Mouse (Mus musculus): ENCODE results near the gene Tyw1. TPM values are rescaled to one million over a fixed set of nuclear protein-coding genes. Genes with fewer than 3 reads are reported as not detected.

Gene Tyw1
- polyA plus RNA-seq, 1 experiment from 2014 or later, result 32.9 TPM

DNA sequence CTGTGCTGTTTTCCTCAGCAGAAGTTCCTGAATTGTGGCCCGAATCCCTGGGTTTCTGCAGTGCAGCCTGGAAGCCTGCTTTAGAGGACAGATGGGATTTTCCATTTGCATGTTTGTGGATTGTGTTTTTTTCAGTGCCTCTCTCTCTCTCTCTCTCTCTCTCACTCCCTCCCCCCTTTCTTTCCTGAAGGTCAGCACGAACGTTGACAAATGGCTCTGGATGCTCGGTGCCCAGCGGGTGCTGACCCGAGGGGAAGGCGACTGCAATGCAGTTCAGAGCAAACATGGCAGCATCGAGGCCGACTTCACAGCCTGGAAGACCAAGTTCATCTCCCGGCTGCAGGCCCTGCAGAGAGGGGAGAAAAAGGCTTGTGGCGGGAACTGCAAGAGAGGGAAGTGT lies 13.6 kb downstream of the Tyw1 start:
- Histone ChIP-seq H3K27me3 (ENCODE audit: insufficient read depth, poor library complexity, severe bottlenecking) (no peaks in the 10 kb centered on the region), H3K4me1 (replicated peaks) (no peaks in the 10 kb centered on the region), H3K27ac (no peak overlapping the region), H3K9me3 (no peaks in the 10 kb centered on the region), H3K4me3 (no peak overlapping the region), H3K36me3 (peaks cover 99% of the 10 kb centered on the region)
- 84% methylated on average over 11 of the region's 11 CpGs for WGBS
- no peak for DNase-seq (ENCODE audit: low spot score)

DNA sequence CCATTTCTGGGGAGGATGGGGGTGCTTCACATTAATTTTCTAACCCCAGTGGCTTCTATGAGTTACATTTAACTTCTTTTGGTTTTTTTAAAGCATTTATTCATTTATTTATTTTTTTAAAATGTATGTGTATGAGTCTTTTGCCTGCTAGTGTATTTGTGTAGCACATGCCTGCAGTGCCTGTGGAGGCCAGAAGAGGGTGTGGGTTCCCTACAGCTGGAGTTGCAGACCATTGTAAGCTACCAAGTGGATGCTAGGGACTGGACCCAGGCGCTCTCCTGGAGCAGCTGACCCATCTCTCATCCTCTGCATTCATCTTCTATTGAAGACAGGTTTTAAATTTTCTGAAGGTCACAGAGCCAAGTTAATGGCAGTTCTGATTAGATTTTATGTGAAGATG lies 16.9 kb downstream of the Tyw1 start:
- no peaks in the 10 kb centered on the region for H3K4me1 ChIP-seq (replicated peaks)
- peaks cover 92% of the 10 kb centered on the region for H3K36me3 ChIP-seq
- H3K4me3 ChIP-seq, result no peak overlapping the region
- H3K27me3 ChIP-seq (ENCODE audit: insufficient read depth, poor library complexity, severe bottlenecking), result no peaks in the 10 kb centered on the region
- H3K9me3 ChIP-seq, result no peaks in the 10 kb centered on the region
- 96% methylated on average over 1 of the region's 1 CpGs for WGBS
- no peak overlapping the region for H3K27ac ChIP-seq
- DNase-seq (ENCODE audit: low spot score), result no peak

DNA sequence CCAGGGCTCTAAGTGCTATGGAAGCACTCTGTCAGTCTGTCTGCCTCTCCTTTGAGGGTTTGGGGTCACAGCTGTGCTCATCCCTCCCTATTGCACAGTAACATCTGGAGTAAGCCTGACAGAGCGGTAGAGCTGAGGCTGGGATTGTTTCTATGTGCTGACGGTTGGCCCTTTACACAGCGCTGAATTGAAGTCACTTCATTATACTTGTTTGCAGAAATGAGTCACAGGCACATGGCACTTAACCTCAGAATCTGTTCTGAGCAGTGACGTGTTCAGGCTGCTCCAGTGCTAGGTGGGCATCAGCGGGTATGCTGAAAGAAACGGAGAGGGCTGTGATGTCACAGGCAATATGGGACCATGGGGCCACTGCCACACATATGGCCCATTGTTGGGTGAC lies 17.6 kb downstream of the Tyw1 start:
- no peaks in the 10 kb centered on the region for H3K9me3 ChIP-seq
- peaks cover 92% of the 10 kb centered on the region for H3K36me3 ChIP-seq
- 96% methylated on average over 6 of the region's 6 CpGs for WGBS
- H3K27ac ChIP-seq, result no peak overlapping the region
- no peaks in the 10 kb centered on the region for H3K27me3 ChIP-seq (ENCODE audit: insufficient read depth, poor library complexity, severe bottlenecking)
- H3K4me1 ChIP-seq (replicated peaks), result no peaks in the 10 kb centered on the region
- H3K4me3 ChIP-seq, result no peak overlapping the region
- DNase-seq (ENCODE audit: low spot score), result no peak

DNA sequence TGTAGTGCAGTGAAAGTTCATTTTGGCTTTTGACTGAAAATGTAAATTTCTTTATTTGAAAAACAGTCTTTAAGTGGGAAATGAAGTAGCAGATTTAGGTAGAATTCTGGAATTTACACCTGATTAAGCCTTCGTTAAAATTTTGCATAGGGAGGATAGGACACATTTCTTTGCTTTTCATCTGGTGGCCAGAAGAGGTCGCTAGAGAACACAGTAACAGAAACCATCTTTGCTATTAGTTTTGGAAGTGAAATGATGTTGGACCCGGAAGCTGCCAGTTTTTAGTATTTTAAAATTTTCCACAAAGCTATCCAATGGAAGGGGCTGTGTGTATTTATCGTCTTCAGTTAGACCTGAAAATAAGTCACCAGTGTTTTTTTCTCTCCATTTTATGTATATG lies 20.1 kb downstream of the Tyw1 start:
- Histone ChIP-seq H3K4me1 (replicated peaks) (no peaks in the 10 kb centered on the region), H3K27ac (no peak overlapping the region), H3K36me3 (peaks cover 92% of the 10 kb centered on the region), H3K9me3 (no peaks in the 10 kb centered on the region), H3K4me3 (no peak overlapping the region), H3K27me3 (ENCODE audit: insufficient read depth, poor library complexity, severe bottlenecking) (no peaks in the 10 kb centered on the region)
- no peak for DNase-seq (ENCODE audit: low spot score)
- WGBS, result 60% methylated on average over 4 of the region's 4 CpGs

DNA sequence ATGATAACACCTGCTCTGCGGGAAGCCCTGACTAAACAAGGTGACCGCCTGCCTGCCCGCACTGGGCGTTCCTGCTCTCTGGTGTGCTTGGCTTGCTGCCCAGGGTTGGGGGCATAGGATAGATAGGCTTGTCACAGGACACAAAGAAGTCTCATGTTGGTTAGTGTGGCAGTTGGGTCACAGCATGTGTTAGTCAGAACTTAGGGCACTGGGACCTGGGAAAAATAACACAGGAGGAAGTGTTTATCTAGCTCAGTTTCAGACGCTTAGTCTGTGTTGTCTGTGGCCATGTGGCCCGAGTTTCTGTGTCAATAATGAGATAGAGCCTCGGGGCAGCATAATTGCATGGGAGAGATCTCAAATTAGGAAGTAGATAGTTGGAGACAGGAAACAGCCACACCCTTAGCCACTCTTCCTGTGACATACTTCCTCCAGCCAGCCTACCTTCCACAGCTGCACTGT lies 22.6 kb downstream of the Tyw1 start:
- 91% methylated on average over 7 of the region's 7 CpGs for WGBS
- H3K27me3 ChIP-seq (ENCODE audit: insufficient read depth, poor library complexity, severe bottlenecking), result no peaks in the 10 kb centered on the region
- H3K27ac ChIP-seq, result no peak overlapping the region
- no peaks in the 10 kb centered on the region for H3K4me1 ChIP-seq (replicated peaks)
- H3K9me3 ChIP-seq, result no peaks in the 10 kb centered on the region; the same call in 1 of the 2 replicates
- H3K4me3 ChIP-seq, result no peak overlapping the region
- peaks cover 92% of the 10 kb centered on the region for H3K36me3 ChIP-seq
- DNase-seq (ENCODE audit: low spot score), result no peak

DNA sequence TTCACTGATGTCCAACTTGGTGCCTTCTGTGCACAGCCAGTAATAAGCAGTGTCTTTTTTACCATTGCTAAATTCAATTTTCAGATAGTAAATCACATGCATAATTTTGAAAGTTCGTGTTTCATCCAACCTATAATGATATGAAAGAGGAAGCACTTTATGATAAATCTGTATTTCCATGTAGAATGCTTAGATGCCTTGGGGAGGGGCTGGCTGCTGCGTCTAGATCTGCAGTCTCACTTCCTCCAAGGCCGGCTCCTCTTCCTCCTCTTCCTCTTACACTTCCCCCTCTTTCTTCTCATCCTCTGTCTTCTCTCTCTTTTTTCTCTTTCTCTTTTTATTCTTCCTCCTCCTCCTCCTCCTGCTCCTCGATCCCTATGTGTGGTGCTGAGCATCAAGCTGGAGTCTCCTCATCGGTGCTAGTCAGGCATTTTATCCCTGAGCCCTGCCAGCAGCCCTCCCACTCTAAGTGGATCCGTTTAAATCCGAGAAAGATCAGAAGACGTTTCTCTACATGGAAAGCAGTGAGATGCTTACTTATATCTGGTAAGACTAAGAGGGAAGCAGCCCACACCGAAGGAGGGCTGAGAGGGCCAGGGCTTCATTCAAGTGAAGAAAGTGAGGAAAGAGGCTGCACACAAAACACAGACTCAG lies 27.8 kb downstream of the Tyw1 start:
- peaks cover 9% of the 10 kb centered on the region; the same call in 1 of the 2 replicates for H3K9me3 ChIP-seq
- no peaks in the 10 kb centered on the region for H3K27me3 ChIP-seq (ENCODE audit: insufficient read depth, poor library complexity, severe bottlenecking)
- 96% methylated on average over 9 of the region's 9 CpGs for WGBS
- H3K4me3 ChIP-seq, result no peak overlapping the region
- no peak for DNase-seq (ENCODE audit: low spot score)
- H3K36me3 ChIP-seq, result peaks cover 99% of the 10 kb centered on the region
- H3K4me1 ChIP-seq (replicated peaks), result no peaks in the 10 kb centered on the region
- no peak overlapping the region for H3K27ac ChIP-seq

DNA sequence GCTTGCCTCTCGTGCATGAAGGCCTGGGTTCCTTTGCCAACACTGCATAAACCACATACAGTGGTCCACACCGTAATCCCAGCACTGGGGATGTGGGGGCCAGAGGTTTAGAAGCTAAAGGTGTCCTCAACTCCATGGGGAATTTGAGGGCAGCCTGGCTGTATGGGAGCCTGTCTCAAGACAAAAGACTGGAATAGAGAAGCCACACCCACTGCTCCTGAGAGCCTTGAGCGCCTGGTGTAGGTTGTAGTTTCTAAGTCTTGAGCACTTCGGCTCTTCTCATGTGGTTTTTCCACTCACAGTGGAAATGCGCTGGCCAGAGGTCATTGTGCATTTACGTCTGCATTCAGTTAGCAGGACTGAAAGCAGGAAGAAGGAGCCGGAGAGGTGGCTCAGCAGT lies 32.7 kb downstream of the Tyw1 start:
- peaks cover 98% of the 10 kb centered on the region for H3K36me3 ChIP-seq
- no peaks in the 10 kb centered on the region for H3K27me3 ChIP-seq (ENCODE audit: insufficient read depth, poor library complexity, severe bottlenecking)
- no peaks in the 10 kb centered on the region for H3K4me1 ChIP-seq (replicated peaks)
- WGBS, result 94% methylated on average over 7 of the region's 7 CpGs
- no peak for DNase-seq (ENCODE audit: low spot score)
- peaks cover 11% of the 10 kb centered on the region; the same call in 1 of the 2 replicates for H3K9me3 ChIP-seq
- no peak overlapping the region for H3K27ac ChIP-seq
- no peak overlapping the region for H3K4me3 ChIP-seq

DNA sequence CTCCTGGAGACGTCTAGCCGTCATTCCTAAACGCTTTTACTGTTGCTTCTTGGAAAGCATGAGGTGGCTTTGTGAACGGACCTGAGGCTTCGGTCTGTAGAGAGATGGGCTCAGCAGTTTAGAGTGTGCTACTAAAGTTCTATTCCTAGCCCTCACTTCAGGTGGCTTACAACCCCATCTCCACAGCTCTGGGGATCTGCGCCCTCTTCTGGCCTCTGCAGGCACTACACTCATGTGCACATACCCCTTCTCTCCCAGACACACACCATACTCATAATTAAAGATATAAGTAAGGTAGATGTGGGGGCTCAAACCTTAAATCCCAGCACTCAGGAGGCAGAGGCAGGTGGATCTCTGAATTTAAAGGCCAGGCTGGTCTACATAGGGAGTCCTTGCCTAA lies 34.8 kb downstream of the Tyw1 start:
- Histone ChIP-seq H3K36me3 (peaks cover 95% of the 10 kb centered on the region), H3K27ac (no peak overlapping the region), H3K4me3 (no peak overlapping the region), H3K4me1 (replicated peaks) (no peaks in the 10 kb centered on the region), H3K9me3 (peaks cover 3% of the 10 kb centered on the region; the same call in 1 of the 2 replicates), H3K27me3 (ENCODE audit: insufficient read depth, poor library complexity, severe bottlenecking) (no peaks in the 10 kb centered on the region)
- WGBS, result 98% methylated on average over 6 of the region's 6 CpGs
- no peak for DNase-seq (ENCODE audit: low spot score)

DNA sequence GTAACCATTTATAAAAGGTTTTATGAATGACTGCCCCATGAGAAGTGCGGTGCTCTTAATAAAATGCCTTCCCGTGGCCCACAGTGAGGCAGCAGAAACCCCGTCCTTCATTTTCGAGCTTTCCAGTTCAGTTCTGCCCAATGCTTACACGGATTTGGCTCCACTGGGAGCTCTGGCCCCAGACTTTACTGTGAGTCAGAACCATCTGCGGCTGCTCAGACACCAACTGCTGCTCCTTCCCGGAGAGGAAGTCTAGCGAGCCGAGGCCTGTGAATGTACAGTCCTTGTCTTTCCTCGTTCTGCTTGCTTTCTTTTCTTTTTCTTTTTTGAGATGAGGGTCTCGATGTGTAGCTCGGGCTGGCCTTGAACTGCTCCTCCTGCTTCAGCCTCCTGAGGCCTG lies 35.4 kb downstream of the Tyw1 start:
- Histone ChIP-seq H3K4me1 (replicated peaks) (no peaks in the 10 kb centered on the region), H3K9me3 (peaks cover 3% of the 10 kb centered on the region; the same call in 1 of the 2 replicates), H3K4me3 (no peak overlapping the region), H3K27ac (no peak overlapping the region), H3K27me3 (ENCODE audit: insufficient read depth, poor library complexity, severe bottlenecking) (no peaks in the 10 kb centered on the region), H3K36me3 (peaks cover 95% of the 10 kb centered on the region)
- WGBS, result 93% methylated on average over 12 of the region's 12 CpGs
- DNase-seq (ENCODE audit: low spot score), result no peak

DNA sequence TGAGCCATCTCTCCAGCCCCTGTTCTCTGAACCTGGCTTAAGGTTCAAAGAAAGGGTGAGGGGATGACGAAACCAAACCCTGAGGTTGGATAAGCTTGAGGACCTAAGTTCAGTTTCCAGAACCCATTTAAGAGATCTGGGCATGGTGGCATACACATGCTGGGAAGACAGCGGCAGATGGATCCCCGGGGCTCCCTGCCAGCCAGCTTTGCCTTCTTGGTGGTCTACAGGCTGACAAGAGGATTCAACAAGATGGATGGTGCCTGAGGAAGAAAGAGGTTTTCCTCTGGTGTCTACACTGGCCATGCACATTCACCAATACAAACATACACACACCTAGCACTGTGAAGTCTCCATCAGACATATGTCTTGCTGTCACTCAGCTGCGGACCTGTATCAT lies 37.6 kb downstream of the Tyw1 start:
- Histone ChIP-seq H3K4me1 (replicated peaks) (no peaks in the 10 kb centered on the region), H3K4me3 (no peak overlapping the region), H3K9me3 (peaks cover 3% of the 10 kb centered on the region; the same call in 1 of the 2 replicates), H3K36me3 (peaks cover 96% of the 10 kb centered on the region), H3K27me3 (ENCODE audit: insufficient read depth, poor library complexity, severe bottlenecking) (no peaks in the 10 kb centered on the region), H3K27ac (no peak overlapping the region)
- 90% methylated on average over 4 of the region's 4 CpGs for WGBS
- DNase-seq (ENCODE audit: low spot score), result no peak

DNA sequence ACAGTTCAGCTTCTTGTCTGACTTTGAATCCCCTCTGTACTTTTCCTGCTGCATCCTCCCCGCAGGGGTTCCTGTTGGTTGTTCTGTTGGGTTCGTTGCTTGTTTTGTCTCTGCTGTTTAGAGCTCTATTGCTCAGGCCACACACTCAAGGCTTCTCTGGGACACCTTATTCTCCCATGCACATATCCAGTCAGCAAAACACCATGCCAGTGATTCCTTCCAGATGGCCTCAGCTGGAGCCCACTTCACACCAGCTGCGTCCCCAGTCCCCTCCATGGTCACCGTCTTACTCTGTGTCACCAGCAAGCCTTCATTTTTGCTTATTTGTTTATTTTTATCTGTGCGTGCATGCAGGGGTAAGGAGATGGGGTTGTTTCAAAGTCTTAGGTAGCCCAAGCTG lies 38.5 kb downstream of the Tyw1 start:
- Histone ChIP-seq H3K9me3 (peaks cover 3% of the 10 kb centered on the region; the same call in 1 of the 2 replicates), H3K4me1 (replicated peaks) (no peaks in the 10 kb centered on the region), H3K27me3 (ENCODE audit: insufficient read depth, poor library complexity, severe bottlenecking) (no peaks in the 10 kb centered on the region), H3K4me3 (no peak overlapping the region), H3K27ac (no peak overlapping the region), H3K36me3 (peaks cover 96% of the 10 kb centered on the region)
- no peak for DNase-seq (ENCODE audit: low spot score)
- 80% methylated on average over 5 of the region's 5 CpGs for WGBS

DNA sequence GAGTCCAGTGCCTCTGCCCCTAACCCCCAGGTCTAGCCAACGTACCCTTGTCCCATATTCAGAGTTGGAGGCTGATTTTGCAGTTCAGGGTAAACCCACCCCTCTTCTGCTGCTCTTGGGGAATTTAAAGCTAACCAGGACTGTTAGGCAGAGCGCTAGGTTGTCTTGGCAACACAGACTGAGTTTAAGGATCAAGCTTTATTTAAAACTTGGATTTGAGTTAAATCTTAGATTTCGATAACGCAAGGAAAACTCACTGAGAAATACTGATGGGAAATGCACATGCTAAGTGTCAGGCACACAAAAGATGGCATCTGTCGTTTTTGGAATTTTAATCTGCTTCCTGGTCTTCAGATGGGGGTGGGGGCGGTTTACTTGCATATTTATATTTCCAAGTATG lies 39.2 kb downstream of the Tyw1 start:
- Histone ChIP-seq H3K9me3 (peaks cover 3% of the 10 kb centered on the region; the same call in 1 of the 2 replicates), H3K27me3 (ENCODE audit: insufficient read depth, poor library complexity, severe bottlenecking) (no peaks in the 10 kb centered on the region), H3K36me3 (peaks cover 96% of the 10 kb centered on the region), H3K27ac (no peak overlapping the region), H3K4me3 (no peak overlapping the region), H3K4me1 (replicated peaks) (no peaks in the 10 kb centered on the region)
- 93% methylated on average over 6 of the region's 6 CpGs for WGBS
- no peak for DNase-seq (ENCODE audit: low spot score)

DNA sequence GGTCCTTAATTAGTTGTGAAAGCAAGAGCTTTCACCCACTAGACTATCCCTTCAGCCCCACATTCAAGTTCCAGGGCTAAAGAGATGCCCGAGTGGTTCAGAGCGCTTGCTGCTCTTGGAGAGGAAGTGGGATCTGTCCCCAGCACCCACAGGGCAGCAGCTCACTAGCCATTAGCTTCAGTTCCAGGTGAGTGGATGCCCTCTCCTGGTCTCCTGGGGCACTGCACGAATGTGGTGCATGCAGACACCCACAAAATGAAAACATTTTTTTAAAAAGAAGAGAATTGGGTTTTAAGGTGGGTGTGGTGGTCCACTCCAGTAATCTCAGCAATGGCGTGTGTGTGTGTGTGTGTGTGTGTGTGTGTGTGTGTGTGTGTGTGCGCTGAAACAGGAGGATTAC lies 40.7 kb downstream of the Tyw1 start:
- peaks cover 96% of the 10 kb centered on the region for H3K36me3 ChIP-seq
- no peaks in the 10 kb centered on the region for H3K9me3 ChIP-seq
- 76% methylated on average over 5 of the region's 5 CpGs for WGBS
- no peaks in the 10 kb centered on the region for H3K27me3 ChIP-seq (ENCODE audit: insufficient read depth, poor library complexity, severe bottlenecking)
- H3K27ac ChIP-seq, result no peak overlapping the region
- no peak for DNase-seq (ENCODE audit: low spot score)
- H3K4me3 ChIP-seq, result no peak overlapping the region
- H3K4me1 ChIP-seq (replicated peaks), result no peaks in the 10 kb centered on the region
